Mouse (Mus musculus) limb, embryonic 15.5 days (tissue): ENCODE measurements around the gene Ptar1. TPM values are rescaled to one million over a fixed set of nuclear protein-coding genes. Genes with fewer than 3 reads are reported as not detected.
A peak's percentile ranks its signal among the peaks of the same experiment; 100 is the strongest.

Source experiments
- ATAC-seq: fragments of 200-750 bp; cut with Nextera tagmentation; 2 replicates; pipeline ENCODE4 v1.8.0; 2017; ENCODE audit warnings: low read depth, moderate TSS enrichment; ENCODE audit not compliant: insufficient number of reproducible peaks, low FRiP score, low TSS enrichment
- H3K27ac ChIP-seq: fragments of 300-500 bp; sonication (generic); 2 replicates; pipeline ENCODE4 v1.5.1; 2015; ENCODE audit warnings: moderate library complexity, mild to moderate bottlenecking, inconsistent platforms
- H3K27me3 ChIP-seq: fragments of 300-500 bp; sonication (generic); 2 replicates; pipeline ENCODE4 v1.6.1; 2015; ENCODE audit warnings: inconsistent platforms
- H3K36me3 ChIP-seq: fragments of 300-500 bp; sonication (generic); 2 replicates; pipeline ENCODE4 v1.6.1; 2015; ENCODE audit warnings: inconsistent platforms
- H3K4me1 ChIP-seq: fragments of 300-500 bp; sonication (generic); 2 replicates; pipeline ENCODE4 v1.6.1; 2015; ENCODE audit warnings: inconsistent platforms
- H3K4me2 ChIP-seq: fragments of 300-500 bp; sonication (generic); 2 replicates; pipeline ENCODE4 v1.6.1; 2015; ENCODE audit warnings: mild to moderate bottlenecking, inconsistent platforms
- H3K4me3 ChIP-seq: fragments of 300-500 bp; sonication (generic); 2 replicates; pipeline ENCODE4 v1.5.1; 2015; ENCODE audit warnings: mild to moderate bottlenecking, inconsistent platforms
- H3K9ac ChIP-seq: fragments of 300-500 bp; sonication (generic); 2 replicates; pipeline ENCODE4 v1.6.1; 2015; ENCODE audit warnings: inconsistent platforms
- H3K9me3 ChIP-seq: fragments of 300-500 bp; sonication (generic); 2 replicates; pipeline ENCODE4 v1.6.1; 2016; ENCODE audit warnings: inconsistent platforms
- WGBS: fragments of 180-500 bp; shearing (Covaris S2); methylation state at CpG from one replicate; pipeline ENCODE4 v1.1.7; 2015; 5-methylcytosine and 5-hydroxymethylcytosine counted together
- polyA plus RNA-seq: library from polyadenylated mRNA; unstranded; fragments of >200 nt; fragmentation: Nextera tagmentation; extraction: Ambion mirVana; gene quantifications from 2 replicates; pipeline ENCODE4 v1.2.1, GENCODE M21; 2015

Gene Ptar1
- polyA plus RNA-seq, 1 experiment from 2014 or later: 5.8 TPM

GRCm38 (mm10) chr19:23686962-23687295, 300 bp upstream of the Ptar1 start:
- H3K27ac ChIP-seq: peak overlapping the region; percentile 96
- 1% methylated on average over 14 of the region's 14 CpGs for WGBS
- H3K4me1 ChIP-seq: peaks cover 6% of the 10 kb centered on the region; the same call in 1 of the 2 replicates
- H3K9me3 ChIP-seq: no peaks in the 10 kb centered on the region
- H3K4me3 ChIP-seq: peak overlapping the region; percentile 85
- H3K9ac ChIP-seq: peak overlapping the region; percentile 89
- ATAC-seq: no peak; the same call in 1 of the 2 replicates
- H3K4me2 ChIP-seq: peak overlapping the region; percentile 56
- H3K27me3 ChIP-seq: no peaks in the 10 kb centered on the region
- H3K36me3 ChIP-seq: no peaks in the 10 kb centered on the region

DNA sequence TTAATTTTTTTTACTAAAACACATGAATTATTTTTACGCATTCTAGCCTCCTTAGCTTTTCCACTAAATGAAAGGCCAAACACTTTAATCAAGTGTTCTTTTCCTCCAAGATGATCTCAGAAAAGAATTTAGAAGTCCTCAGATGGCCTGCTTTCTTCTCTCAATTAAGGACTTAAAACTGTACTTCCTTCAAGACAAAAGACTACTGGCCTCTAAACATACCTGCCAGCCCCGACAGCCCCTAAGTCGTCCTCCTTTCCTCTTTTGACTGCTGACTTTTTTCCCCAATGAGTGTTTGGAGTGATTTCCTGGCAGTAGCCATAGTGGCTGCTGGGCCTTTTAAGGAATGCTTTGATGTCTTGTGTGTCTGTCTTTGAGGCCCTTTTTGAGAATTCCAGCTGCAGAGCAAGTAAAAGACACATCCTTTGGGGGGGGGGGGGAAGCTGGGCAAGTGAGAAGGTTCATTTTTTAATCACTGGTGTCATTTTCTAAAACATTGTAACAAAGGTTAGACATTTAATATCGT, 1.3 kb downstream of the Ptar1 start:
- peak overlapping the region; percentile 85 for H3K4me3 ChIP-seq
- H3K4me2 ChIP-seq: peak overlapping the region; percentile 56
- H3K27me3 ChIP-seq: no peaks in the 10 kb centered on the region
- peaks cover 6% of the 10 kb centered on the region; the same call in 1 of the 2 replicates for H3K4me1 ChIP-seq
- ATAC-seq: no peak
- WGBS: 23% methylated on average over 4 of the region's 4 CpGs
- no peak overlapping the region for H3K27ac ChIP-seq
- H3K9ac ChIP-seq: no peak overlapping the region
- H3K36me3 ChIP-seq: no peaks in the 10 kb centered on the region
- no peaks in the 10 kb centered on the region for H3K9me3 ChIP-seq

DNA sequence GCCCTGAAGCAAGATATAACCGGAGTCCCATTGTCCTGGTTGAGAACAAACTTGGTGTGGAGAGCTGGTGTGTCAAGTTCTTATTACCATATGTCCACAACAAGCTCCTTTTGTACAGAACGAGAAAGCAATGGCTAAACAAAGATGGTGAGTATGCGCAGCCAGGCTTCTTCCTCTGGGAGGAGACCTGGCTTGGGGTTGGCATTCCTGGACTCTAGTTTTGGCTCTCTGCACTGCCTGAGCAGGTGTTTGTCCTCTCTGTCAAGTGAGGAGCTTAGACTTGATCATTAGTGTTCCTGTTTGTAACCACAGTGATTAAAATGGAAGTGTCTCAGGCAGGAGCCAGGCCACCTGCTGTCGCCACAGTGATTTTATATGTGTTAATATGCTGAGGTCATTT, 7.1 kb downstream of the Ptar1 start:
- ATAC-seq: no peak

DNA sequence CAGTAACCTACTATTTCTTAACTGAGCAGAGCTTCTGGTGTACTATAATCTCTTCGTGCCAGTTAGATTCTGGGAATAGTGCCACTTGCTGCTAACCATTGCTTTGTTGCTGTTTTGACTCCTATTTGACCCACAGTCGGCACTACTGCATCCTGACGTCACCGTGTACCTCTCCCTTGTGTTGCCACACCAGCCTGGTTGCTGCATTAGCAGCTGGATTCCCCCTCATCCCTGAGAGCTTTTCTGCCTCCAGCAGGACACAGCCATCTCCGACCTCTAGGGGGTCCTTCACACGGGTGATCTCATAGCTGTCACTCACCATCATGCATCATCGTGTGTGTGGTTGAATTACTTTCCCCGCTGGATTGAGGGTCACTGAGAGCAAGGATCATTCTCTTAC, 10.6 kb downstream of the Ptar1 start:
- ATAC-seq: no peak
- Histone ChIP-seq H3K27me3 (no peaks in the 10 kb centered on the region), H3K27ac (no peak overlapping the region), H3K36me3 (peaks cover 44% of the 10 kb centered on the region), H3K9me3 (no peaks in the 10 kb centered on the region), H3K4me1 (no peaks in the 10 kb centered on the region), H3K4me3 (no peak overlapping the region), H3K9ac (no peak overlapping the region), H3K4me2 (no peak overlapping the region)
- WGBS: 84% methylated on average over 8 of the region's 8 CpGs

More for the DNA sequence above, 7.1 kb downstream of the Ptar1 start:
- no peak overlapping the region for H3K4me3 ChIP-seq
- no peaks in the 10 kb centered on the region for H3K9me3 ChIP-seq
- no peaks in the 10 kb centered on the region for H3K27me3 ChIP-seq
- H3K27ac ChIP-seq: no peak overlapping the region
- peaks cover 32% of the 10 kb centered on the region for H3K36me3 ChIP-seq
- WGBS: 84% methylated on average over 4 of the region's 4 CpGs
- no peak overlapping the region for H3K4me2 ChIP-seq
- H3K9ac ChIP-seq: no peak overlapping the region
- H3K4me1 ChIP-seq: no peaks in the 10 kb centered on the region

GRCm38 (mm10) chr19:23698366-23698765, 11.1 kb downstream of the Ptar1 start:
- Histone ChIP-seq H3K9ac (no peak overlapping the region), H3K36me3 (peaks cover 49% of the 10 kb centered on the region)
- WGBS: 88% methylated on average over 7 of the region's 7 CpGs

DNA sequence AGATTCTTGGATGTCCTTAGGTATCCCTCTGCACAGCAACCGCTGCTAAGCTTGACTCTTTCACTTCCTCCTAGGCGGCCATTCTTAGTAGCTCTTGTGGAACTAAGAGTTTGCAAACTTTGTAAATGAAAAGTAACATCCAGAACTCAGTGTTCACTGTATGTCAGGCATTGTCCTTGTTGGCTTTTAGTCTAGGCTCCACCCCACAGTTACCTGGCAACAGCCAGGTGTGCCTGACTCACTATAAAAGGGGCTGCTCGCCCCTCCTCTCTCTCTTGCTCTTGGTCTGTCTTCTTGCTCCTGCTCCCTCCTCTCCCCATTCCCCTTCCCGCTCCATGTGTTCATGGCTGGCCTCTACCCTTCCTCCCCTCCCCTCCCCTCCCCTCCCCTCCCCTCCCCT, 11.9 kb downstream of the Ptar1 start:
- no peak for ATAC-seq
- Histone ChIP-seq H3K36me3 (peaks cover 51% of the 10 kb centered on the region), H3K4me3 (no peak overlapping the region), H3K4me1 (no peaks in the 10 kb centered on the region), H3K4me2 (no peak overlapping the region), H3K27me3 (no peaks in the 10 kb centered on the region), H3K27ac (no peak overlapping the region), H3K9me3 (no peaks in the 10 kb centered on the region), H3K9ac (no peak overlapping the region)
- whole genome bisulfite sequencing: 79% methylated on average over 4 of the region's 4 CpGs

More at GRCm38 (mm10) chr19:23698366-23698765, 11.1 kb downstream of the Ptar1 start:
- H3K9me3 ChIP-seq: no peaks in the 10 kb centered on the region
- ATAC-seq: no peak
- no peak overlapping the region for H3K27ac ChIP-seq
- no peaks in the 10 kb centered on the region for H3K27me3 ChIP-seq
- no peak overlapping the region for H3K4me3 ChIP-seq
- no peak overlapping the region for H3K4me2 ChIP-seq
- no peaks in the 10 kb centered on the region for H3K4me1 ChIP-seq

DNA sequence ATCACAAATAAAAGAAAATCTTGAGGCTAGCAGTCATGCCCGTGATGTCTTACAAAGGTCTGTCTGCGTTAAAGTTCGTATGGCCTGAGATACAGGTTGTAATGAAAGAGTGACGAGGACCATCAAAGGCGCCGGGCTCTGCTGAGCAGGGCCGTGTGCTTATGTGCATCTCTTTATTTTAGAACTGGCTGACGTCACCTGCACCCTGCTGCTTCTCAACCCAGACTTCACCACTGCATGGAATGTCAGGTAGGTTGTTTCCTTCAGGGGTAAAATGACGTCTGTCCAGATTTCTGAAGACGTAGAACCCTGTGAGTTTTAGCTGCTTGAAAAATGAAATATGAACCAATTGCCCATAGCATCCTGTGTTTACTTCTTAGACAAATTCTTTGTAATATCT, 15.7 kb downstream of the Ptar1 start:
- no peaks in the 10 kb centered on the region for H3K9me3 ChIP-seq
- H3K36me3 ChIP-seq: peaks cover 44% of the 10 kb centered on the region
- H3K27ac ChIP-seq: no peak overlapping the region
- no peak overlapping the region for H3K4me3 ChIP-seq
- H3K4me2 ChIP-seq: no peak overlapping the region
- H3K27me3 ChIP-seq: no peaks in the 10 kb centered on the region
- WGBS: 83% methylated on average over 10 of the region's 10 CpGs
- no peak overlapping the region for H3K9ac ChIP-seq
- ATAC-seq: no peak
- H3K4me1 ChIP-seq: no peaks in the 10 kb centered on the region

DNA sequence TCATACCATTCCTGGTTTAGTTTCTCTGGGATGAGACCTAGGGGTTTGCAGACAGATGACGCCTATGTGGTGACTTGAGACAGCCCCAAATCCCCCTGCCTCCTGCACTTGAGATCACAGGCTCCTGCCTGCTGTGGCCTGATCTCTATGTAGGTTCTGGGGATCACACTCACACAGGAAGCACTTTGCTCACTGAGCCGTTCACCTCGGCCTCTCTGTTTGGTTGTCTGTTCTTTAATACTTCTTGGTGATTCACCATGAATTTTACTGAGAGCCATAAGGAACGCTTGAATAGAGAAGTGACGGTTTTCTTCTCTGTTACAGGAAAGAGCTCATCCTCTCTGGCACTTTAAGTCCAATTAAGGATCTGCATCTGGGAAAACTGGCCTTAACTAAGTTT, 18.2 kb downstream of the Ptar1 start:
- peaks cover 46% of the 10 kb centered on the region for H3K36me3 ChIP-seq
- no peak overlapping the region for H3K4me2 ChIP-seq
- H3K4me3 ChIP-seq: no peak overlapping the region
- 90% methylated on average over 5 of the region's 5 CpGs for WGBS
- no peak for ATAC-seq
- no peaks in the 10 kb centered on the region for H3K9me3 ChIP-seq
- H3K4me1 ChIP-seq: no peaks in the 10 kb centered on the region
- no peaks in the 10 kb centered on the region for H3K27me3 ChIP-seq
- no peak overlapping the region for H3K27ac ChIP-seq
- H3K9ac ChIP-seq: no peak overlapping the region

DNA sequence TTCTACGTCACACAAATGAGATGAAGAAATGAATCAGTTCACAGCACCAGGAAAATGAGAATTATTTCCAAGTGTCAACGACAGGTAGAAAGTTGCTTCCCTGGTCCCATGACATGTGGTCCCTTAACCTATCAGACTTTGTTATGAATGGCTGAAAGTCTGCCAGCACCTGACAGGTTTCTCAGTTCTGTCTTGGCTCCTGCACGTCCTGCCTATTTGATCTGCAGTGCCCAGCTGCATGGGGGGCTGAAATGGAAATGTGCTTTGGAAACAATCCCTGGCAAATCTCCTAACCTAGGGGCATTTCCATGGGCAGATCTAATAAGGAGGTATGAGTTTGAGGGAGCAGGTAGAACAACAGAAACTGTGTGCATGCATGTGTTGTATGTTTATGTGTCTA, 59.3 kb downstream of the Ptar1 start:
- Histone ChIP-seq H3K9me3 (no peaks in the 10 kb centered on the region), H3K27ac (no peak overlapping the region), H3K36me3 (no peaks in the 10 kb centered on the region), H3K4me1 (no peaks in the 10 kb centered on the region), H3K4me2 (no peak overlapping the region), H3K9ac (no peak overlapping the region), H3K4me3 (no peak overlapping the region), H3K27me3 (no peaks in the 10 kb centered on the region)
- WGBS: 71% methylated on average over 3 of the region's 3 CpGs
- no peak for ATAC-seq

GRCm38 (mm10) chr19:23757011-23757410, 69.8 kb downstream of the Ptar1 start:
- Histone ChIP-seq H3K4me3 (no peak overlapping the region), H3K4me1 (peaks cover 13% of the 10 kb centered on the region), H3K4me2 (no peak overlapping the region), H3K27me3 (peaks cover 21% of the 10 kb centered on the region), H3K9ac (no peak overlapping the region), H3K27ac (no peak overlapping the region), H3K36me3 (no peaks in the 10 kb centered on the region), H3K9me3 (no peaks in the 10 kb centered on the region)
- no peak for ATAC-seq
- 14% methylated on average over 7 of the region's 7 CpGs for WGBS

DNA sequence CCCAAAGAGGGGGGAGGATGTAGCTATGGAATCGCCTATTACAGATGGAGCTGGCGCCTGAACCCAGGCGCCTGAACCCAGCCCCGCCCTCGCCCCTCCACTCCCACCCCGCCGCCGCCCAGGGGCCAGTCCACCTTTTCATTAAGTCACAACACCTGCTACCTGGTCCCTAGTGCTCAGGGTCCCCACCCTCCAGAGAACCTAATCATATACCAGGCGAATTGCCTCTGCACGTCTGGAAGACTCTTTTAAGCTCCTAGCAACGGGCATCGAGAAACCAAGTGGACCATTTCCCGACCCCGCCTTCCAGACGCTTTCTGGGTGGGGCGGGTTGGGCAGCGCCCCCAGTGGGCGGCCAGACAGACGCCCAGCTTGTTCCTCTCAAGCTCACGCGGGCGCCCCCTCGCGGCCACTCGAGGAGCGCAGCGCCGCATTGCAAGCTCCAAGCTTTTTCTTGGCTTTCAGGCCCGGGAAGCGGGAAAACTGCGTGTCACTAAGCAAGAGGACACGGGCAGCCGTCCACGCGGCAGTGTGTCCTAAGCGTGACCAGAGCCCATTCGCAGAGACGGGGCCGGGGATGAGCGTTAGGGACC, 70.8 kb downstream of the Ptar1 start:
- Histone ChIP-seq H3K4me1 (peaks cover 13% of the 10 kb centered on the region), H3K9ac (peak overlapping the region; percentile 73), H3K36me3 (no peaks in the 10 kb centered on the region), H3K4me3 (peak overlapping the region; percentile 74), H3K4me2 (peak overlapping the region; percentile 91), H3K9me3 (no peaks in the 10 kb centered on the region), H3K27ac (peak overlapping the region; percentile 91), H3K27me3 (peaks cover 21% of the 10 kb centered on the region)
- under 1% methylated on average over 40 of the region's 40 CpGs for WGBS
- ATAC-seq: peak; percentile 69

DNA sequence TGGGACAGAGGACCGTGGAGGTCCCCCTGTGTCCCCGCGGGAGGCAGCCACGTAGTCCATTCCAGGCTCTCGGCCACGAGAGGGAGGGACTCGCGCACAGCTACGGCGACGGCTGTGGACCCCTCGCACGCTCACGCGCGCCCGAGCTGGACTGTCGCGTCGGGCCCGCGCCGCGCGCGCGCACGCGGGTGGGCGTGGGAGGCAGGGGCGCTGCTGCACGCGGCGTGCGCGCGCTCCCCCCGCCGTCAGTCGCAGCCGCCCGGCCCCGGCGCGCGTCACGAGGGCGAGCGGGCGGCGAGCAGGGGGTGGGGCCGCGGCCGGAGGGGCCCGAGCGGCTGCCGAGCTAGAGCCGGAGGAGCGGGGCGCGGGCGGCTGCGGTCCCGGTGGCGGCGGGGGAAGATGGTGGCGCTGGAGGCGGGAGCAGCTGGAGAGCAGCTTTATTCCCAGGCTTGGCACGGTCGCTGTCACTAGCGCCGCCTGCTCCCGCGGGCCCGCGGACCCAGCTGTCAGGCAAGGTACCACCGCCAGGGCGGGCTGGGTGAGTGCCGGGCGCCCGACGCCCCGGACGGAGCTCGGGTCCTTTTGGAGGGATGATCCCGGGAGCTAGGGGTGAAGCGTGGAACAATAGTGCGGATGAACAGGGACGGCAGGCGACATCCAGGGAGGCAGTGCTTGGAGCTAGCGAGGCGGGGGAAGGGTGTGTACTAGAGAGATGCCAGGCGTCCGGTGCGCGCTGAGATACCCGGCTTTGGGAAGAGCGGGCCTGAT, 71.5 kb downstream of the Ptar1 start, which contains the start of gene Apba1:
Gene Apba1 (plus strand): TSS at position 334 of the 768 bp plus-strand sequence.
- Histone ChIP-seq H3K4me3 (peak within 1 kb of the TSS; percentile 74), H3K27me3 (peaks cover 21% of the 10 kb centered on the region), H3K4me1 (peaks cover 13% of the 10 kb centered on the region), H3K27ac (peak within 1 kb of the TSS; percentile 91), H3K4me2 (peak within 1 kb of the TSS; percentile 91), H3K9me3 (no peaks in the 10 kb centered on the region), H3K36me3 (no peaks in the 10 kb centered on the region), H3K9ac (peak within 1 kb of the TSS; percentile 73)
- under 1% methylated on average over 63 of the region's 98 CpGs for WGBS
- ATAC-seq: peak; percentile 79
